Mouse (Mus musculus) ES-E14 (cell line): ENCODE measurements around the gene Spout1.

Experiments used
- CHD2 ChIP-seq: IDR thresholded peaks from 2 replicates; pipeline ENCODE4 v1.6.1; 2014; ENCODE audit warnings: mild to moderate bottlenecking, low read depth, low read length, inconsistent platforms
- HCFC1 ChIP-seq: IDR thresholded peaks from 2 replicates; pipeline ENCODE4 v1.6.1; 2012; ENCODE audit warnings: low read length, inconsistent platforms, borderline replicate concordance; ENCODE audit not compliant: insufficient read depth
- ZC3H11A ChIP-seq: IDR thresholded peaks from 2 replicates; pipeline ENCODE4 v1.6.1; 2012; ENCODE audit warnings: low read depth, mild to moderate bottlenecking, inconsistent platforms, low read length, borderline replicate concordance

- TF ChIP-seq HCFC1 (no peak), ZC3H11A (no peak), CHD2 (no peak)
Observed at GRCm38 (mm10) chr2:30194656-30195055, 16.4 kb upstream of the Spout1 start.
